Mouse (Mus musculus): ENCODE measurements around the gene Olfr525. TPM values are rescaled to one million over a fixed set of nuclear protein-coding genes. Genes with fewer than 3 reads are reported as not detected.

The Olfr525 gene
- polyA plus RNA-seq, 1 experiment = not detected

GRCm38 (mm10) chr7:140321135-140321534 is 477 bp downstream of the Olfr525 start:
- Histone ChIP-seq H3K36me3 (ENCODE audit: control insufficient read depth, insufficient read depth) (no peaks in the 10 kb centered on the region), H3K79me2 (ENCODE audit: control insufficient read depth, insufficient read depth) (no peaks in the 10 kb centered on the region), H3K4me2 (ENCODE audit: low read depth) (no peak overlapping the region), H3K4me3 (no peak overlapping the region), H3K27me3 (ENCODE audit: control insufficient read depth, insufficient read depth, insufficient read length) (no peaks in the 10 kb centered on the region), H3ac (ENCODE audit: control insufficient read depth, insufficient read length) (no peak overlapping the region)
- TF ChIP-seq MAX (IDR thresholded peaks at IDR 0.05; ENCODE audit: low read depth) (no peak), POLR2A (IDR thresholded peaks at IDR 0.05; ENCODE audit: insufficient read length, low read depth) (no peak), REST (IDR thresholded peaks at IDR 0.05; ENCODE audit: insufficient read depth, insufficient read length) (no peak), TCF12 (IDR thresholded peaks at IDR 0.05; ENCODE audit: insufficient read depth, poor library complexity, severe bottlenecking) (no peak), MYOG (IDR thresholded peaks at IDR 0.05; ENCODE audit: control insufficient read depth in 1 of 3, insufficient read depth in 1 of 3, insufficient read length in 2 of 3, low read depth in 2 of 3) (no peak), SRF (IDR thresholded peaks at IDR 0.05; ENCODE audit: control insufficient read depth, insufficient read length, low read depth) (no peak), MYOD1 (IDR thresholded peaks at IDR 0.05; ENCODE audit: control insufficient read depth in 1 of 3, insufficient read length in 2 of 3, low read depth in 2 of 3) (no peak), CEBPB (IDR thresholded peaks at IDR 0.05; ENCODE audit: insufficient read depth, poor library complexity, severe bottlenecking) (no peak), TCF3 (IDR thresholded peaks at IDR 0.05; ENCODE audit: insufficient read length, low read depth) (no peak), E2F4 (IDR thresholded peaks at IDR 0.05; ENCODE audit: insufficient read depth) (no peak), POLR2AphosphoS2 (IDR thresholded peaks at IDR 0.05; ENCODE audit: insufficient read length, low read depth) (no peak), USF1 (IDR thresholded peaks at IDR 0.05; ENCODE audit: low read depth) (no peak)

GRCm38 (mm10) chr7:140329766-140330304 is 9.2 kb downstream of the Olfr525 start:
- Histone ChIP-seq H3K4me2 (ENCODE audit: low read depth) (no peak overlapping the region), H3ac (ENCODE audit: control insufficient read depth, insufficient read length) (no peak overlapping the region), H3K4me3 (no peak overlapping the region), H3K27me3 (ENCODE audit: control insufficient read depth, insufficient read depth, insufficient read length) (no peaks in the 10 kb centered on the region), H3K36me3 (ENCODE audit: control insufficient read depth, insufficient read depth) (no peaks in the 10 kb centered on the region), H3K79me2 (ENCODE audit: control insufficient read depth, insufficient read depth) (no peaks in the 10 kb centered on the region)
- peak in 2 of 3 experiments; percentile 62 to 70 for TF ChIP-seq MYOD1 (IDR thresholded peaks at IDR 0.05; ENCODE audit: control insufficient read depth in 1 of 3, insufficient read length in 2 of 3, low read depth in 2 of 3)
- TF ChIP-seq POLR2A (IDR thresholded peaks at IDR 0.05; ENCODE audit: insufficient read length, low read depth) = no peak

- Histone ChIP-seq H3K36me3 (ENCODE audit: control insufficient read depth, insufficient read depth) (no peaks in the 10 kb centered on the region), H3ac (ENCODE audit: control insufficient read depth, insufficient read length) (no peak within 1 kb of the TSS), H3K4me3 (no peak within 1 kb of the TSS), H3K27me3 (ENCODE audit: control insufficient read depth, insufficient read depth, insufficient read length) (no peaks in the 10 kb centered on the region), H3K4me2 (ENCODE audit: low read depth) (no peak within 1 kb of the TSS), H3K79me2 (ENCODE audit: control insufficient read depth, insufficient read depth) (no peaks in the 10 kb centered on the region)
- no peak for TF ChIP-seq SRF (IDR thresholded peaks at IDR 0.05; ENCODE audit: control insufficient read depth, insufficient read length, low read depth)
- TF ChIP-seq CEBPB (IDR thresholded peaks at IDR 0.05; ENCODE audit: insufficient read depth, poor library complexity, severe bottlenecking) = no peak
- TF ChIP-seq REST (IDR thresholded peaks at IDR 0.05; ENCODE audit: insufficient read depth, insufficient read length) = no peak
- TF ChIP-seq TCF3 (IDR thresholded peaks at IDR 0.05; ENCODE audit: insufficient read length, low read depth) = no peak
- no peak for TF ChIP-seq MAX (IDR thresholded peaks at IDR 0.05; ENCODE audit: low read depth)
- TF ChIP-seq POLR2AphosphoS2 (IDR thresholded peaks at IDR 0.05; ENCODE audit: insufficient read length, low read depth) = no peak
- TF ChIP-seq USF1 (IDR thresholded peaks at IDR 0.05; ENCODE audit: low read depth) = no peak
- TF ChIP-seq TCF12 (IDR thresholded peaks at IDR 0.05; ENCODE audit: insufficient read depth, poor library complexity, severe bottlenecking) = no peak
- no peak for TF ChIP-seq MYOD1 (IDR thresholded peaks at IDR 0.05; ENCODE audit: control insufficient read depth in 1 of 3, insufficient read length in 2 of 3, low read depth in 2 of 3)
- TF ChIP-seq E2F4 (IDR thresholded peaks at IDR 0.05; ENCODE audit: insufficient read depth) = no peak
- TF ChIP-seq POLR2A (IDR thresholded peaks at IDR 0.05; ENCODE audit: insufficient read length, low read depth) = no peak
These were observed 13.1 kb downstream of the Olfr525 start, which contains the start of gene Olfr527 for GRCm38 (mm10) chr7:140333717-140334116. TSS of gene Olfr527 (plus strand) at chr7:140334017.

GRCm38 (mm10) chr7:140361571-140361970 is 40.9 kb downstream of the Olfr525 start, which contains the start of gene Olfr60:
TSS of gene Olfr60 (minus strand) at chr7:140361671.
- Histone ChIP-seq H3K4me2 (ENCODE audit: low read depth) (no peak within 1 kb of the TSS), H3K36me3 (ENCODE audit: control insufficient read depth, insufficient read depth) (no peaks in the 10 kb centered on the region), H3K4me3 (no peak within 1 kb of the TSS), H3ac (ENCODE audit: control insufficient read depth, insufficient read length) (no peak within 1 kb of the TSS), H3K27me3 (ENCODE audit: control insufficient read depth, insufficient read depth, insufficient read length) (no peaks in the 10 kb centered on the region), H3K79me2 (ENCODE audit: control insufficient read depth, insufficient read depth) (no peaks in the 10 kb centered on the region)
- TF ChIP-seq TCF3 (IDR thresholded peaks at IDR 0.05; ENCODE audit: insufficient read length, low read depth) (no peak), TCF12 (IDR thresholded peaks at IDR 0.05; ENCODE audit: insufficient read depth, poor library complexity, severe bottlenecking) (no peak), POLR2A (IDR thresholded peaks at IDR 0.05; ENCODE audit: insufficient read length, low read depth) (no peak), E2F4 (IDR thresholded peaks at IDR 0.05; ENCODE audit: insufficient read depth) (no peak), POLR2AphosphoS2 (IDR thresholded peaks at IDR 0.05; ENCODE audit: insufficient read length, low read depth) (no peak), REST (IDR thresholded peaks at IDR 0.05; ENCODE audit: insufficient read depth, insufficient read length) (no peak)

GRCm38 (mm10) chr7:140374300-140374699 is 53.6 kb downstream of the Olfr525 start:
- TF ChIP-seq CEBPB (IDR thresholded peaks at IDR 0.05; ENCODE audit: insufficient read depth, poor library complexity, severe bottlenecking) (no peak), POLR2AphosphoS2 (IDR thresholded peaks at IDR 0.05; ENCODE audit: insufficient read length, low read depth) (no peak), MYOD1 (IDR thresholded peaks at IDR 0.05; ENCODE audit: control insufficient read depth in 1 of 3, insufficient read length in 2 of 3, low read depth in 2 of 3) (peak; percentile 74 to 97 (median 96)), TCF3 (IDR thresholded peaks at IDR 0.05; ENCODE audit: insufficient read length, low read depth) (peak; percentile 46)
- Histone ChIP-seq H3K4me2 (ENCODE audit: low read depth) (peak overlapping the region; percentile 23), H3K79me2 (ENCODE audit: control insufficient read depth, insufficient read depth) (no peaks in the 10 kb centered on the region), H3ac (ENCODE audit: control insufficient read depth, insufficient read length) (no peak overlapping the region), H3K27me3 (ENCODE audit: control insufficient read depth, insufficient read depth, insufficient read length) (no peaks in the 10 kb centered on the region), H3K36me3 (ENCODE audit: control insufficient read depth, insufficient read depth) (no peaks in the 10 kb centered on the region), H3K4me3 (no peak overlapping the region)
